In genomic region chr6:51075026-51075425, GRCm38 (mm10) we compare ENCODE assay signal across 15 mouse cellular contexts.
DNase-seq lines count a peak whose midpoint lies in the region; ATAC-seq and TF ChIP-seq lines count a peak whose summit lies in the region.
"Had no signal": no experiment of that assay in that cellular context is flagged by ENCODE, and none has a peak within 500 bp of the region (broad histone marks: within the 10 kb centered on the region; RNA-seq: fewer than 3 reads in every experiment).

No protein-coding gene starts in this region.

- peak; percentile 63 for DNase-seq in lung, embryonic 14.5 days
- DNase-seq in lung, adult 18-20 months: no peak
- no peak for DNase-seq in embryonic facial prominence, embryonic 10.5 days (ENCODE audit: low spot score)
- DNase-seq in embryonic facial prominence, embryonic 14.5 days (ENCODE audit: low spot score): no peak
- no peak for DNase-seq in hindbrain, embryonic 14.5 days (ENCODE audit: low spot score)
- no peak for DNase-seq in spleen, postnatal 10 days (ENCODE audit: low spot score in 2 of 2)
- no peak for DNase-seq in urinary bladder, postnatal 14 days (ENCODE audit: low spot score)
- DNase-seq: cerebellum, postnatal 36 days; heart, postnatal 36 days; kidney, adult 2 months; kidney, postnatal 4 days; right cerebral cortex, postnatal 25 days; thymus, adult 18-20 months had no signal

- H3K27me3 ChIP-seq in lung, embryonic 14.5 days (ENCODE audit: insufficient read depth, low read length): no peaks in the 10 kb centered on the region
- H3K27me3 ChIP-seq in embryonic facial prominence, embryonic 10.5 days (replicated peaks; ENCODE audit: low read depth, poor library complexity, severe bottlenecking): no peaks in the 10 kb centered on the region
- H3K27me3 ChIP-seq in embryonic facial prominence, embryonic 14.5 days (replicated peaks; ENCODE audit: control insufficient read depth, insufficient read depth, low read length): no peaks in the 10 kb centered on the region
- no peaks in the 10 kb centered on the region for H3K27me3 ChIP-seq in hindbrain, embryonic 14.5 days (ENCODE audit: control insufficient read depth, insufficient read depth, low read length)
- H3K27me3 ChIP-seq: heart, embryonic 12.5 days had no signal

- no peaks in the 10 kb centered on the region for H3K36me3 ChIP-seq in lung, embryonic 14.5 days (ENCODE audit: insufficient read depth)
- no peaks in the 10 kb centered on the region for H3K36me3 ChIP-seq in embryonic facial prominence, embryonic 10.5 days (replicated peaks)
- no peaks in the 10 kb centered on the region for H3K36me3 ChIP-seq in embryonic facial prominence, embryonic 14.5 days (ENCODE audit: control insufficient read depth, insufficient read depth, low read length)
- no peaks in the 10 kb centered on the region for H3K36me3 ChIP-seq in hindbrain, embryonic 14.5 days (replicated peaks; ENCODE audit: control insufficient read depth, insufficient read depth)
- H3K36me3 ChIP-seq: heart, embryonic 12.5 days had no signal

- no peak overlapping the region for H3K4me3 ChIP-seq in lung, embryonic 14.5 days (ENCODE audit: low read depth, low read length)
- no peak overlapping the region for H3K4me3 ChIP-seq in embryonic facial prominence, embryonic 10.5 days
- no peak overlapping the region for H3K4me3 ChIP-seq in embryonic facial prominence, embryonic 14.5 days (ENCODE audit: low read depth, low read length)
- H3K4me3 ChIP-seq in hindbrain, embryonic 14.5 days (replicated peaks; ENCODE audit: low read length): no peak overlapping the region
- H3K4me3 ChIP-seq: heart, embryonic 12.5 days had no signal

- WGBS in lung, embryonic 14.5 days: 16% methylated on average over 8 of the region's 8 CpGs
- WGBS in embryonic facial prominence, embryonic 10.5 days: 84% methylated on average over 8 of the region's 8 CpGs
- WGBS in embryonic facial prominence, embryonic 14.5 days: 77% methylated on average over 8 of the region's 8 CpGs
- WGBS in hindbrain, embryonic 14.5 days: 63% methylated on average over 8 of the region's 8 CpGs

- H3K4me2 ChIP-seq in lung, embryonic 14.5 days: no peak overlapping the region
- H3K4me2 ChIP-seq in embryonic facial prominence, embryonic 14.5 days (ENCODE audit: low read depth, low read length): no peak overlapping the region
- H3K4me2 ChIP-seq in hindbrain, embryonic 14.5 days (replicated peaks): no peak overlapping the region
- H3K4me2 ChIP-seq: heart, embryonic 12.5 days had no signal

- H3K4me1 ChIP-seq in lung, embryonic 14.5 days (ENCODE audit: insufficient read depth): peaks cover 21% of the 10 kb centered on the region; the same call in 1 of the 2 replicates
- peaks cover 66% of the 10 kb centered on the region for H3K4me1 ChIP-seq in embryonic facial prominence, embryonic 10.5 days
- H3K4me1 ChIP-seq in embryonic facial prominence, embryonic 14.5 days (ENCODE audit: control insufficient read depth, insufficient read depth, low read length): peaks cover 40% of the 10 kb centered on the region
- peaks cover 37% of the 10 kb centered on the region for H3K4me1 ChIP-seq in hindbrain, embryonic 14.5 days (replicated peaks; ENCODE audit: control insufficient read depth, insufficient read depth, low read length)

- peak overlapping the region; percentile 66 for H3K27ac ChIP-seq in lung, embryonic 14.5 days (ENCODE audit: low read depth)
- peak overlapping the region; percentile 89 for H3K27ac ChIP-seq in embryonic facial prominence, embryonic 10.5 days (replicated peaks)
- peak overlapping the region; percentile 91 for H3K27ac ChIP-seq in embryonic facial prominence, embryonic 14.5 days (replicated peaks; ENCODE audit: low read depth, low read length)
- peak overlapping the region; percentile 26; the same call in 1 of the 2 replicates for H3K27ac ChIP-seq in hindbrain, embryonic 14.5 days

- ATAC-seq in lung, embryonic 14.5 days (ENCODE audit: insufficient read depth): no peak
- ATAC-seq in embryonic facial prominence, embryonic 14.5 days (ENCODE audit: low read depth): no peak
- ATAC-seq in hindbrain, embryonic 14.5 days (ENCODE audit: low FRiP score): no peak
- ATAC-seq in frontal cortex, adult (ENCODE audit: low TSS enrichment): no peak

- no peak overlapping the region for H3K9ac ChIP-seq in lung, embryonic 14.5 days
- H3K9ac ChIP-seq in embryonic facial prominence, embryonic 14.5 days (ENCODE audit: low read depth, low read length): peak overlapping the region; percentile 7; the same call in 1 of the 2 replicates
- H3K9ac ChIP-seq in hindbrain, embryonic 14.5 days: no peak overlapping the region
- H3K9ac ChIP-seq: heart, embryonic 12.5 days had no signal

- no peaks in the 10 kb centered on the region for H3K9me3 ChIP-seq in lung, embryonic 14.5 days (ENCODE audit: low read depth, low read length)
- H3K9me3 ChIP-seq in embryonic facial prominence, embryonic 10.5 days: no peaks in the 10 kb centered on the region
- no peaks in the 10 kb centered on the region for H3K9me3 ChIP-seq in embryonic facial prominence, embryonic 14.5 days (ENCODE audit: control insufficient read depth, low read length)
- H3K9me3 ChIP-seq in hindbrain, embryonic 14.5 days (ENCODE audit: control insufficient read depth, low read length): no peaks in the 10 kb centered on the region
- H3K9me3 ChIP-seq: heart, embryonic 12.5 days had no signal

- TF ChIP-seq CTCF in lung, embryonic 14.5 days (IDR thresholded peaks at IDR 0.05; ENCODE audit: low read depth): no peak

Comparison
In these comparisons a context has a peak if more than half of its experiments do, and no peak if none do; other contexts are left out.
1. H3K27ac ChIP-seq: peak in every context shown above with its lines; median percentile 91 in embryonic facial prominence, embryonic 14.5 days; 89 in embryonic facial prominence, embryonic 10.5 days; 66 in lung, embryonic 14.5 days; 26 in hindbrain, embryonic 14.5 days.